Mouse (Mus musculus) embryonic stem cell, embryonic (primary cell): ENCODE measurements around the gene Vim.
"Not testable (repeated sequence)": the region's sequence is repeated elsewhere in the genome, so short reads cannot be mapped to it uniquely, and the experiment has no call there.

Experiments
- CTCF ChIA-PET, 4 experiments: fragments of 300-600 bp in 2 of 4; fragments of 350-600 bp in 2 of 4; sonication (Branson Sonifier 250); formaldehyde crosslinking; loops; one replicate each; lab custom pipeline; 2022; ENCODE audit warnings: inconsistent platforms in 2 of 4; lab: Charles Lee
- POLR2A ChIA-PET, 4 experiments: fragments of 300-600 bp in 2 of 4; fragments of 350-600 bp in 2 of 4; sonication (Branson Sonifier 250); formaldehyde crosslinking; loops; one replicate each; lab custom pipeline; 2022; ENCODE audit warnings: antibody characterized with exemption in 4 of 4, inconsistent platforms in 1 of 4; lab: Charles Lee

The Vim gene

GRCm38 (mm10) chr2:13579991-13580390 is 6.3 kb downstream of the Vim start:
- POLR2A ChIA-PET = interaction anchor here in 1 of 4 experiments (0.7 kb wide), 1 partner anchor 302 kb away, joined by 3 read pairs; no protein-coding TSS in a partner anchor

GRCm38 (mm10) chr2:13582184-13582583 is 8.5 kb downstream of the Vim start:
- POLR2A ChIA-PET = no interaction called here
- CTCF ChIA-PET = interaction anchor here in 1 of 4 experiments (0.5 kb wide), 1 partner anchor 1016 kb away, joined by 4 read pairs; no protein-coding TSS in a partner anchor

More at GRCm38 (mm10) chr2:13579991-13580390, 6.3 kb downstream of the Vim start:
- CTCF ChIA-PET = interaction anchor here in 3 of 4 experiments (0.6 to 1.0 kb wide), 3 partner anchors 8 to 58 kb away, joined by 3 to 7 read pairs (median 4); no protein-coding TSS in a partner anchor

GRCm38 (mm10) chr2:13583746-13584145 is 10.0 kb downstream of the Vim start:
- CTCF ChIA-PET = not testable (repeated sequence)
- POLR2A ChIA-PET = interaction anchor here in 1 of 4 experiments (0.7 kb wide), 1 partner anchor 10 kb away, joined by 3 read pairs; the partner anchor contains the start of gene Vim

- ChIA-PET POLR2A (no interaction called here), CTCF (interaction anchor here in 2 of 4 experiments (0.5 to 1.1 kb wide), 2 partner anchors 106 to 315 kb away, joined by 3 to 30 read pairs; no protein-coding TSS in a partner anchor)
Observed at GRCm38 (mm10) chr2:13593328-13593727, 19.6 kb downstream of the Vim start.

GRCm38 (mm10) chr2:13596965-13597656 is 23.4 kb downstream of the Vim start:
- ChIA-PET POLR2A (interaction anchor here in 1 of 4 experiments (0.5 kb wide), 1 partner anchor 244 kb away, joined by 3 read pairs; no protein-coding TSS in a partner anchor), CTCF (interaction anchor here in 2 of 4 experiments (0.6 to 1.2 kb wide), 3 partner anchors 306 to 715 kb away, joined by 3 read pairs; no protein-coding TSS in a partner anchor)

GRCm38 (mm10) chr2:13598166-13598565 is 24.4 kb downstream of the Vim start:
- POLR2A ChIA-PET = no interaction called here
- CTCF ChIA-PET = interaction anchor here in 1 of 4 experiments (0.9 kb wide), 1 partner anchor 307 kb away, joined by 3 read pairs; no protein-coding TSS in a partner anchor

GRCm38 (mm10) chr2:13603093-13603492 is 29.4 kb downstream of the Vim start:
- POLR2A ChIA-PET = no interaction called here

GRCm38 (mm10) chr2:13603636-13604035 is 29.9 kb downstream of the Vim start:
- POLR2A ChIA-PET, CTCF ChIA-PET: not testable (repeated sequence)

More at GRCm38 (mm10) chr2:13603093-13603492, 29.4 kb downstream of the Vim start:
- CTCF ChIA-PET = no interaction called here

GRCm38 (mm10) chr2:13630136-13630832 is 56.6 kb downstream of the Vim start:
- ChIA-PET CTCF (interaction anchor here in 1 of 4 experiments (0.6 kb wide), 1 partner anchor 356 kb away, joined by 4 read pairs; no protein-coding TSS in a partner anchor), POLR2A (interaction anchor here in 1 of 4 experiments (0.7 kb wide), 2 partner anchors 56 to 100 kb away, joined by 3 read pairs; no protein-coding TSS in a partner anchor)
